Mouse (Mus musculus) C2C12 (cell line): ENCODE measurements around the gene Selenom. TPM values are rescaled to one million over a fixed set of nuclear protein-coding genes. Genes with fewer than 3 reads are reported as not detected.
A peak's percentile ranks its signal among the peaks of the same experiment; 100 is the strongest.

Source experiments
- H3K27me3 ChIP-seq: one replicate; pipeline ENCODE4 v1.6.1; 2011; ENCODE audit not compliant: control insufficient read depth, insufficient read depth, insufficient read length
- H3K36me3 ChIP-seq: one replicate; pipeline ENCODE4 v1.6.1; 2011; ENCODE audit not compliant: control insufficient read depth, insufficient read depth
- H3K4me3 ChIP-seq: one replicate; pipeline ENCODE4 v1.5.1; 2011; ENCODE audit warnings: mild to moderate bottlenecking, control low read depth; ENCODE audit not compliant: poor library complexity, insufficient read depth, severe bottlenecking
- H3K79me2 ChIP-seq: one replicate; pipeline ENCODE4 v1.6.1; 2011; ENCODE audit not compliant: control insufficient read depth, insufficient read depth
- H3K79me3 ChIP-seq: one replicate; pipeline ENCODE4 v1.6.1; 2011; ENCODE audit warnings: low read depth, control low read depth
- H3ac ChIP-seq: one replicate; pipeline ENCODE3; 2011; ENCODE audit warnings: low read depth; ENCODE audit not compliant: control insufficient read depth, insufficient read length
- CEBPB ChIP-seq: IDR thresholded peaks from one replicate; pipeline ENCODE4 v1.6.1; 2011; ENCODE audit warnings: low read depth, mild to moderate bottlenecking, control low read depth, moderate library complexity
- CTCF ChIP-seq: IDR thresholded peaks from one replicate; pipeline ENCODE4 v1.5.1; 2011; ENCODE audit not compliant: control insufficient read depth, insufficient read depth, insufficient read length
- FOSL1 ChIP-seq: IDR thresholded peaks from one replicate; pipeline ENCODE4 v1.8.0; 2011; ENCODE audit warnings: mild to moderate bottlenecking, low read length; ENCODE audit not compliant: poor library complexity, insufficient read depth, severe bottlenecking
- MAX ChIP-seq: IDR thresholded peaks from one replicate; pipeline ENCODE4 v1.6.1; 2011; ENCODE audit warnings: mild to moderate bottlenecking, control low read depth
- MYOD1 ChIP-seq: IDR thresholded peaks from one replicate; pipeline ENCODE4 v1.6.1; 2011; ENCODE audit warnings: low read depth; ENCODE audit not compliant: control insufficient read depth, insufficient read length
- MYOG ChIP-seq: IDR thresholded peaks from one replicate; pipeline ENCODE4 v1.6.1; 2011; ENCODE audit not compliant: control insufficient read depth, insufficient read length; ENCODE audit errors: extremely low read depth
- USF1 ChIP-seq: IDR thresholded peaks from one replicate; pipeline ENCODE4 v1.6.1; 2011; ENCODE audit warnings: low read depth, mild to moderate bottlenecking, control low read depth, moderate library complexity
- polyA plus RNA-seq: library from polyadenylated mRNA; unstranded; fragments of >200 nt; fragmentation: generic; extraction: Trizol; gene quantifications from one replicate; pipeline ENCODE4 v1.2.1, GENCODE M21; 2012; ENCODE audit warnings: missing spikeins

Selenom gene
- polyA plus RNA-seq, 1 experiment, result 77.0 TPM

- H3K79me3 ChIP-seq, result peaks cover 25% of the 10 kb centered on the region
- H3K27me3 ChIP-seq, result no peaks in the 10 kb centered on the region
- H3K36me3 ChIP-seq, result peaks cover 41% of the 10 kb centered on the region
- peaks cover 32% of the 10 kb centered on the region for H3K79me2 ChIP-seq
- TF ChIP-seq MYOG (no peak), FOSL1 (no peak), CEBPB (no peak), MAX (no peak), CTCF (no peak), USF1 (no peak), MYOD1 (no peak)
- H3K4me3 ChIP-seq, result no peak overlapping the region
- H3ac ChIP-seq, result no peak overlapping the region
These were observed 22.4 kb downstream of the Selenom start for GRCm38 (mm10) chr11:3536745-3537333.

- Histone ChIP-seq H3K79me2 (peaks cover 32% of the 10 kb centered on the region), H3ac (peak overlapping the region; percentile 62), H3K4me3 (peak overlapping the region; percentile 65), H3K27me3 (no peaks in the 10 kb centered on the region), H3K36me3 (peaks cover 33% of the 10 kb centered on the region), H3K79me3 (peaks cover 25% of the 10 kb centered on the region)
- TF ChIP-seq MYOG (no peak), MAX (no peak), USF1 (no peak), FOSL1 (no peak), CEBPB (no peak), CTCF (no peak), MYOD1 (no peak)
These were observed 23.2 kb downstream of the Selenom start for GRCm38 (mm10) chr11:3537711-3538110.

DNA sequence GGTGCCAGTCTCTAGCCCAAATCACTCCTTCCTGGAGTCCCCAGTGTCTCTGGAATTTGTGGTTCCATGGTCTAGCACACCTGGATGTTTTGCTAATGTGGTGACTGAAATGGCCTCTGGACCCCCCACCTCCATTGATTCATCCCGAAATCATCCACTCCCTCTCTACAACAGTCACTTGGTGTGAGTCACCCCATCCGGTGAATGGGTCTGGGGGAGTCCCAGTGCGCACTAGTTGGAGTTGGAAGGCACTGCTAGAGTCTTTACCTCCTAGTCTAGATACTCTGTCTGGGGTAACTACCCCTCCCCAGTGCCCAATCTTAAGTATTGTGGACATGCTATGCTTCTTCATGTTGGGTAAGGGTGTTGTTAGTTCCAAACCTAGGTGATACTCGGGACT lies 23.9 kb downstream of the Selenom start:
- H3K27me3 ChIP-seq, result no peaks in the 10 kb centered on the region
- H3ac ChIP-seq, result peak overlapping the region; percentile 62
- TF ChIP-seq MYOD1, result no peak
- no peak for TF ChIP-seq MAX
- H3K4me3 ChIP-seq, result peak overlapping the region; percentile 65
- peaks cover 25% of the 10 kb centered on the region for H3K79me3 ChIP-seq
- peaks cover 26% of the 10 kb centered on the region for H3K36me3 ChIP-seq
- H3K79me2 ChIP-seq, result peaks cover 32% of the 10 kb centered on the region

- H3K79me3 ChIP-seq, result peaks cover 25% of the 10 kb centered on the region
- H3K27me3 ChIP-seq, result no peaks in the 10 kb centered on the region
- H3ac ChIP-seq, result peak overlapping the region; percentile 62
- TF ChIP-seq MYOG (no peak), MAX (peak; percentile 41), CTCF (no peak)
- H3K36me3 ChIP-seq, result peaks cover 17% of the 10 kb centered on the region
- peak overlapping the region; percentile 65 for H3K4me3 ChIP-seq
- peaks cover 32% of the 10 kb centered on the region for H3K79me2 ChIP-seq
These were observed 24.8 kb downstream of the Selenom start for GRCm38 (mm10) chr11:3539111-3539825.

GRCm38 (mm10) chr11:3539826-3540196 lies 25.3 kb downstream of the Selenom start:
- TF ChIP-seq CTCF (no peak), USF1 (no peak), FOSL1 (no peak), MAX (no peak), MYOD1 (no peak), CEBPB (no peak), MYOG (no peak)
- no peak overlapping the region for H3K4me3 ChIP-seq
- no peak overlapping the region for H3ac ChIP-seq
- peaks cover 32% of the 10 kb centered on the region for H3K79me2 ChIP-seq
- H3K36me3 ChIP-seq, result peaks cover 12% of the 10 kb centered on the region
- peaks cover 25% of the 10 kb centered on the region for H3K79me3 ChIP-seq
- no peaks in the 10 kb centered on the region for H3K27me3 ChIP-seq

DNA sequence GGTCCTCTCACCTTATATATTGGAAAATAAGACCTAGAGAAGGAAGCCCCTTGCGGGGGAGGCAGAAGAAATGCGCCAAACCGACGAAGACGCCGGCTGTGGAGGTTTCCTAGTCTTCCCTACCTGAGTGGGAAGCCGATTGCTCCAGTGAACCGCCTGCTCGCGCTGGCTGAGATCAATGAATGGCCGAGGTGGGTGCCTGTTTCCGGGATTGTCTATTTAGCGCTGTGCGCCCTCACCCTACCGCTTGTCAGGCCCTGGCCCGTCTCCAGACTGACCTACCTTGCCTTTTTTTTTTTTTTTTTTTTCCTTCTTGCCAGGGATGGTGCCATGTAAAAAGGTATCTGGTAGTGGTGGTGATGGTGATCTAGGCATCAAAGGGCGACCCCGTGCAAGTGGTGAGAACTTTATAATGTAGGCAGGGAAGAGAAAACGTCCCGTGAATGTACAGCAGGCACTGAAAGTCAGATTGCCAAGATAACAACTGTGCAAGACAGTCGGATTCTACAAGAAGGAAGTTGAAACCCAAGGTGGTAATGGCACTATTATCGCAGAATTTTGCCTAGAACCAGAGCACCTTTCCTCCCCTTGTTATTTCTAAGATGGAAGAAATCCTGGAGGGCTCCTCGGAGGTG lies 26.1 kb downstream of the Selenom start, which contains the start of gene Smtn:
Gene Smtn (minus strand): TSS at position 162 of the 635 bp plus-strand sequence.
- H3ac ChIP-seq, result no peak within 1 kb of the TSS
- TF ChIP-seq MYOG (no peak), MAX (no peak), CTCF (no peak), MYOD1 (no peak), CEBPB (no peak), USF1 (no peak), FOSL1 (no peak)
- peaks cover 11% of the 10 kb centered on the region for H3K36me3 ChIP-seq
- H3K79me2 ChIP-seq, result peaks cover 32% of the 10 kb centered on the region
- H3K27me3 ChIP-seq, result no peaks in the 10 kb centered on the region
- H3K79me3 ChIP-seq, result peaks cover 25% of the 10 kb centered on the region
- H3K4me3 ChIP-seq, result peak within 1 kb of the TSS; percentile 65
